Mouse (Mus musculus) T-helper 2 cell (primary cell): ENCODE results near the gene Nme4.
"Not testable (repeated sequence)": the region's sequence is repeated elsewhere in the genome, so short reads cannot be mapped to it uniquely, and the experiment has no call there.

Experiments
- in situ Hi-C: fragments of 300-600 bp; cut with MboI, MseI; formaldehyde crosslinking; loops from one replicate; pipeline ENCODE4 v1.15.1; 2025; ENCODE audit warnings: high pct_unique_total_duplicates

Nme4 gene

DNA sequence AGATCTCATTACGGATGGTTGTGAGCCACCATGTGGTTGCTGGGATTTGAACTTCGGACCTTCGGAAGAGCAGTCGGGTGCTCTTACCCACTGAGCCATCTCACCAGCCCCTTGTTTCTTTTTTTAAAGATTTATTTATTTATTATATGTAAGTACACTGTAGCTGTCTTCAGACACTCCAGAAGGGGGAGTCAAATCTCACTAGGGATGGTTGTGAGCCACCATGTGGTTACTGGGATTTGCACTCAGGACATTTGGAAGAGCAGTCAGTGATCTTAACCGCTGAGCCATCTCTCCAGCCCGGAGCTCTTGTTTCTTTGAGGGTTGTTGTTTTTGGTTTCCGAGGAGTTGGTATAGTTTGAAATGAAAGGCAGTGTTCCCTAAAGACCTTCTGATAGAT, 19.1 kb upstream of the Nme4 start:
- in situ Hi-C loops, result not testable (repeated sequence)

DNA sequence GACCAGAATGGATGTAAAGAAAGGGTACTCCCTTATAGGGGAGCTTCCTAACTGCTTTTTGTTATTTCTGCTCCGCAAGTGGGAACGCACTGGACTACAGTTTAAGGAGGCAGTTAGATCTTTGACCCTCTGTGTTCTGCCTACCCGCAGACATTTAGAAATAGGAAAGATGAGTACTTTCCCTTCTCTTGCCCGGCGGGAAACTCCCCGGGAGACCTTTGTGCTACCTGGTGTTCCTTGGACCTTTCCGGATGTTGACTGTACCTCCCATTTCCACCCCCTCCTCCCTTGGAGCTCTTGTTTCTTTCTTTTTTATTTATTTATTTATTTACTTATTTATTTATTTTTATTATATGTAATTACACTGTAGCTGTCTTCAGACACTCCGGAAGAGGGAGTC, 18.7 kb upstream of the Nme4 start:
- in situ Hi-C loops, result no loop called here

DNA sequence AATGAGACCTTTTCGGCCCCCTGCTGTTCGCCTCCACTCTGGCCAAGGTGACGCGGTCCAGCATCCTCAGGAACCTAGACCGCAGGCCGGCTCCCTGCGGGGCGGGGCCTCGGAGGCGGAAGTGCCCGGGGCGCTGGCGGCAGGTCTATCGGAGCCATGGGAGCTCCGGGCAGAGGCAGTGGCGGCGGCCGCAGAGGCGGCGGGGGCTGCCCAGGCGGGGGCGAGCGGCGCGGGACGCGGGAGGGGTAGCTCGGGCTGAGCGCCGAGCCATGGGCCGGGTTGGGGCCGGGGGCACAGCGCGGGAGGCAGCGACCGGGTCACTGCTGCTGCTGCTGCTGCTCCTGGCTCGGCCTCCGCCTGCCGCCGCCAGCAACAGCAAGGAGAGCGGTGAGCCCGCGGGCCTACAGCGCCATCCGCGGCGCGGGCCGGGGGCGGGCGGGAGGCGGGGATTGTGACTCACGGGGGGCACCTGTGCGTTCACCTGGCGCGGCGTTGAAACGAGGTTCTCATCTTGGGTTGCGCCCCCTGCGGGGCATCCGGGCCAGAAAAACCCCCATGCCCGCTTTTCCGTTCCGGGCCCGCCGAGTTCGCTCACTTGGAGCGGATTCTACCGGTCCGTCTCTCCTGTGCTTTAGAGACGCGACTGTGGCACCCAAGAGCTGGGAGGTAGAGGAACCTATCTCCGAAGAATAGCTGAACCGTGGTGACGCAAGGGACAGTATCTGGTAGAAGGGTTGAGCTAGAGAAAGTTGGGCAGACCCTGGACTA, 18.0 kb upstream of the Nme4 start, which contains the start of gene Tmem8:
Tmem8 (plus strand) TSS at position 119 of the 768 bp plus-strand sequence.
- in situ Hi-C loops, result no loop called here

DNA sequence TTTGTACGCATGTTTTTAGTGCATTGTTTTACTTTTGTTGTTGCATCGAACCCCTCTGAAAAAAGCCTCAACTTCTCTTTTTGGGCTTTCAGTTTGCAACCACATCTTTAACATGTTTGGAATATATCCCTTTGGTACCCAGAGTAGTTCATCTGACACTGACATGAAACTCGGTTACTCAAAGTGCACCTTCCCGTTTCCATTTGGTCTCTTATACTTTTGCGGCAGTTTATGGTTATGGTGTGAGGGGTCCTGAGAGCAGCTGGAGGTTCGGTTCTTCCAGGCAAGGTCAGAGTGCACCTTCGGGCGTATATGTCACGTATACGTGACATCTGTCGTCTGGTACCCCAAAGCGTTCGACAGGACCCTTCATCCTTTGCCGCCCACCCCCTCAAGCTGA, 17.3 kb upstream of the Nme4 start:
- in situ Hi-C loops, result no loop called here

DNA sequence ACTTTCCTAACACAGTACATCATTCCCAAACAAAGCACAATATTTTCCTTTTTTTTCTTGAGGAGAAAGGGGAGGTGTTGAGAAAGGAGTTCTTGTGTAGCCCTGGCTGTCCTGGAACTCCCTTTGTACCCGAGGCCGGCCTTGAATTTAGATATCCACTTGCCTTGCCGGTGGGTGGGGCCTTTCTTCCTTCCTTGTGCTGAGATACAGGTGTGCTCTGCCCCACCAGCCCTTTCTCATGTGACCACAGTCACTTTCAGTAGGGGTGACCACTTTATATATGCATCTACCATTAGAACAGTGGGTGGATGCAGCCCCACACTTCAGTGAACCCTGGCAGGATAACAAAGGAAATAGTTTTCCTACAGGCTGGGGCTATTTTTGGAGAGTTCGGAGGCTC, 16.3 kb upstream of the Nme4 start:
- in situ Hi-C loops, result no loop called here

DNA sequence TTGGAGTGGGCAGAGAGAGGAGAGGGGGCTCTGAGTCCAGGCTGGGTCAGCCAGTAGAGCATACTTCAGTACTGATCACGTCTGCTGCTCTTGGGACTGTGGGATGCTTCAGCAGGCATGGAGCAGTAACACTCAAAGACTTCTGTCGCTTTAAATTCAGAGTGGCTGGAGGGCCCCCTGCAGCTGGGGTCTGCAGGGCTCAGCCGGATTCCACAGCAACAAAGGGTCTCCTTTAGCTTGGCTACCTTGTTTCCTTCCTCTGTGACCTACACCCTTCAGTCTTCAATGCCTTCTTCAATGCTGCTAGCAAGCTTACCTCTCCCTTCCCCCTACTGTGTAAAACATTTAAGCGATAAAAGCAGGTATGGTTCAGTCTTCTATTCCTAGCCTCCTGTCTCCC, 15.6 kb upstream of the Nme4 start:
- in situ Hi-C loops, result no loop called here

DNA sequence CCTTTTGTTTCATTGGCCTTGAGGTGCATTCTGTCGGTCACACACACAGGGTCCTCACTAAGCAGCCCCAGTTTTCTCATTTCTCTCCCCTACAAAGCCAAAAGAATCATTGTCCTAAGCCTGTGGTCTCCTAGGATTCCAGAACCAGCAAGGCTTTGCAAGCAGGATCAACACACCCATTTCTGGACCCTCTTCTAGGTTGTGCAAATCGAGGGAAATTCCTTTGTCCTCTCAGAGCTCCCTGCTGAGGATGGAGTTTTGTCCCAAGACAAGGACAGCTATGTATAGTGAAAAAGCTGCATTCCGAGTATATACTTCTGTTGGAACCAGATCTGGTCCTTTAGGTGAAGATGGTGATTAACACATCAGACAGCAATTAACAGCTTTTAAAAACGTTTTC, 14.8 kb upstream of the Nme4 start:
- in situ Hi-C loops, result no loop called here

DNA sequence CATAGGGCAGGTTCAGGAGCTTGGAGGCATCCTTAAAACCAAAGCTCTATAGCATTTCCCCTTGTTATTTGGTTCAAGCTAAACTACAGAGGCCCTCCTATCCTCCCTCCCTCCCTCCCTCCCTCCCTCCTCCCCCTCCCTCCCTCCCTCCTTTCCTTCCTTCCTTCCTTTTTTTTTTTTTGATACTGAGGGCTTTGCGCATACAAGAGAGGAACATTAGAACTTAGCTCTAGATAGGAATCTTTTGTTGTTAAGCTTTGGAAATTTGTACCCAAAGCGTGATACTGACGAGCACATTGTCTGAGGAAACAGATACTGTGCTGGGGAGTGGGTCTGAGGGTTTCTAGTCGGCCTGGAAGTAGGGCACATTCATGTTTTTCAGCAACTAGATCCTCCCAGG, 10.2 kb upstream of the Nme4 start:
- in situ Hi-C loops, result no loop called here

DNA sequence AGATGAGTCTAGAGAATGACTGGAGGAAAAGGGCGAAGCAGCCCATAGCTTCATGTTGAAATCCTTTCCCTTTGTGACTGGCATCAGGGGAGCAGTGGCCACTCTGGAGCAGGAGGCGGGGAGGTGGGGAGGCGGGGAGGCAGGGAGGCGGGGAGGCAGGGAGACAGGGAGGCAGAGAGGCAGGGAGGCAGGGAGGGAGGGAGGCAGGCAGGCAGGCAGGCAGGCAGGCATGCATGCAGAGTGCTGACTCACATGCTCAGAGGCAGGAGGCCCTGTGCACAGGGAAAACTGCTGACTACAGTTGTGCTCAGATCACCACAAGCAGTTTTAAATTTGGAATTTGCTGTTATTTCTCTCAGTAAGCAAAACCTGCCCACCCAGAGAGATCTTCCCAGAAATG, 6.1 kb upstream of the Nme4 start:
- in situ Hi-C loops, result no loop called here

DNA sequence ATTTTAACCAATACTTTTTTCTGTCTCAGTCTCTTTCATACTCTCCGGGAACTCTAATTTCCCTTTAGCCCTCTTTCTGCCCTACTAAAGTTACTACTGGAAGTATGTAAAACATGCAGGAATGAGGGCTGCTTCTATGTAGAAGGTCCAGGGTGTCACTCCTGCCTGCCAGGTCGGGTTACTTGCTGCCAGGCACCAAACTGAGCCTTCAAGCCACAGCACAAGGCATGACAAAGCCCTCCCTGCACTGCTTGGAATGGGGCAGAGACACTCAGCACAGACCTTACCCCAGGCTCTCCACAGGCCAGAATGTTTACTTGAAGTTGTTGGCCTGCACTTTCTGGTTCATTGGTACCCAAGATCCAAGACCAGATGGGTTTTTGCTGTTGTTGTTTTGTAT, 4.8 kb upstream of the Nme4 start:
- in situ Hi-C loops, result no loop called here

DNA sequence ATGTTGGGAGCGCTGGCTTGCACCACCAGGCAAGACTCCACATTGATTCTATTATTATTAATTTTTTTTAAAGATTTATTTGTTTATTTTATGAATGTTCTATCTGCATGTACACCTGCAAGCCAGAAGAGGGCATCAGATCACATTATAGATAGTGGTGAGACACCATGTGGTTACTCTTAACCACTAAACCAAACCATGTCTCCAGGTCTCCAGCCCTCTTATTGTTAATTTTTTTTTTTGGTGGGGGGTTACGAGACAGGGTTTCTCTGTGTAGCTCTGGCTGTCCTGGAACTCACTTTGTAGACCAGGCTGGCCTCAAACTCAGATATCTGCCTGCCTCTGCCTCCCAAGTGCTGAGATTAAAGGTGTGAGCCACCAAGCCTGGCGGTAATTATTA, 3.9 kb upstream of the Nme4 start:
- in situ Hi-C loops, result not testable (repeated sequence)

DNA sequence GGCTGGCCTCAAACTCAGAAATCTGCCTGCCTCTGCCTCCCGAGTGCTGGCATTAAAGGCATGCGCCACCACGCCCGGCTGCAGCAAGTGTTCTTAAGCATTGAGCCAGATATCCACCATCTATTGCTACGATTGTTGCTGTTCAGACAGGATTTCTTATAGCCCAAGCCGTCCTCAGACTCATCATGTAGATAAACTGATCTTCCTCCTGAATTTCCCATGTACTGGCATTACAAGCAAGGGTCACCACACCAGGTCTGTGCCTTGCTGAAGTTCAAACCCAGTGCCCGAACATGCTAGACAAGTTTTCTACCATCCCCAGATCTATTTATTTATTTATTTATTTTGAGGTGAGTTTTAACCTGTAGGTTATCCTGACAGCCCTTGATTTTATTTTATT, 3.1 kb upstream of the Nme4 start:
- in situ Hi-C loops, result no loop called here

DNA sequence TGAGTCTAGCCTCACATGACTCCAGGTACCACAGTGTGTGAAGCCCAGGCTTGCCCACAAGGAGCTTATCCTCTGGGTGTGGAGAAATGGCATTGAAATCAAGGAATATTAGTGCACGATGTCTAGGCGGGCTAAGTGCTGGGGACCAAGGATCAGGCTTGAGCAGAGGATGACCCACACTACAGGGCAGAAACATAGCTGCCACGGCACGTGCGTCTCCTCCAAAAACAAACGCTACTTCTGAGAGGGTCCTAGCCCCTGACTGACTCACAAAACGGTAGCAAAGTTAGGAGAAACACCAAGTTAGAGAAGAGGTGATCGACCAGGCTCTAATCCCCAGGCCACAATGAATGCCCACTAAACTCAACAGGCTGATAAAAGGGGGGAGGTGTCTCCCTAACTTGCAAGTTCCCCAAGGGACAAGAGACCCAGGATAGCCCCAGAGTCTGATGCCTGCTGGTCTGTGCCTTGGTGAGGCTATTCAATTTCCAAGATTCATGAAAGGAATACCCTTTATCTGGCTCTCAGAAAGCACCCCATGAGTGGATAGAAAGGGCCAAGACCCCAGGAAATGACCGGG, 781 bp downstream of the Nme4 start:
- in situ Hi-C loops, result no loop called here

DNA sequence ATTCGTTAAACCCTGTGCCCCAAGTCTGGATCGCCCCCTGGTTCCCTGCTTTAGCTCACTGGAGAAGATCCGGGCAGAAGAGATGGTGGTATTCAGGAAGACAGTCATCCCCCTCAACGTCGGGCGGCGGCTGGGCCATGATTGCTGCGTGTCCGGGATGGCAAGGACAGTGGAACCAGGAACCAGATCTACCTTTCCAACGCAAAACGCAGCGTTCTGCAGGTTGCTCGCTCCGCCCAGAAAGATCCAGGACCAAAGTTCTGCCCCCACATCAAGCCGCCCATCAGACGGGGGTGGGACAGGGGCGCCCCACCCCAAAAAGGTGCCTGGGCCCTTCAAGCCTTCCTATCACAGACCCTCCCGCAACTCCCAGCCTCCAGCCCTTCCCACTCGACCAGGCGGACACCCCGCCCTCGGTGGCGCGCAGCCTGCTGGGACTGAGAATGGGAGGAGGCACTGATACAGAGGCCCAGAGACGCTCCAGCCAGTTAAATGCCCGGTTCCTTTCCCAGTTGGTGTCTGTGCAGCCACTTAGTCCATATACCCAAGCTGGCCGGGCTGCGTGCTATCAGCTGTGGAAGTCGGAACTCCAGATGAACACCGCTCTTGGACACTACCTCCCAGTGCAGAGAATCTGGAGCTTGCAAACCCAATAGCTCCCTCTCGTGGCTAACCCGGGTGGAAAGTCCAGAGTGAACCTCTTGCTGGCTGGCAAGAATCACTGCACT, 5.3 kb downstream of the Nme4 start, which contains the start of gene Decr2:
Decr2 (minus strand) TSS at position 433 of the 728 bp plus-strand sequence.
- in situ Hi-C loops, result no loop called here

DNA sequence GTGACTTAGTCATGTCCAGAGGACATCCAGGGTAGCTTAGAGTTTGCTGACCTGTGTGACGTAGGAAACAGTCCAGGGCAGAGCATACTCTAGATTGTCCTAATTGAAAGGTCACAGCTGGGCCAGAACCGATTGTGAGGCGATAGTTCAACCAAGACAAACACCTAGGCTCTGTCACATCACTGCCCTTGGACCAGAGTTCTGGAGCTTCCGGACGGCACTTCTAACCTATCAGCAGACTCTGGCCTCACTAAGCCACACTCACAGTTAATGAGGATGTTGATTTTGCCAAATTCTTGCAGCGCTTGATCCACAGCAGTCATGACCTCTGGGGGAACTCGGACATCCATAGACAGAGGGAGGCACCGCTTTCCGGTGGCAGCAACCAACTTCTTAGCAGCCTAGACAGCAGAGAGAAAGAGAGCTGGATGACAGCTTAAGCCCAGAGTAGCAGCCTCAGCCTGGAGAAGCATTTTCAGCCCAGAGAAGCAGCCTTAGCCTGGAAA, 8.3 kb downstream of the Nme4 start:
- in situ Hi-C loops, result no loop called here

DNA sequence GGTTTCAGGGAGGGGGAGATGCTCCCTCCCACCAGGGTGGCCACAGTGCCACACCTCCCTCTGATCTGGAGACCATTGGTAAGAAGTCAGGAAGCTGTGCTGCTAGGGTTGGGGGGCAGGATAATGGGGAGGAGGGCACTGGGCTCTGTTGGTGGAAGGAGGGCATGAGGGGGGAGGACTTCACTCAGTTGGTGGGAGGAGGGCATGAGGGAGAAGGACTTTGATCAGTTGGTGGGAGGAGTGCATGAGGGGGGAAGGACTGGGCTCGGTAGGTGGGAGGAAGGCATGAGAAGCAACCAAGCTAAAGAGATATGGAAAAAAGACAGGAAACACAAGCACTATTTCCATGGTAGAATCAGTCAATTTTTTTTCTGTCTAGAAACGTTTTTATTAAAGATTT, 14.5 kb downstream of the Nme4 start:
- in situ Hi-C loops, result no loop called here

DNA sequence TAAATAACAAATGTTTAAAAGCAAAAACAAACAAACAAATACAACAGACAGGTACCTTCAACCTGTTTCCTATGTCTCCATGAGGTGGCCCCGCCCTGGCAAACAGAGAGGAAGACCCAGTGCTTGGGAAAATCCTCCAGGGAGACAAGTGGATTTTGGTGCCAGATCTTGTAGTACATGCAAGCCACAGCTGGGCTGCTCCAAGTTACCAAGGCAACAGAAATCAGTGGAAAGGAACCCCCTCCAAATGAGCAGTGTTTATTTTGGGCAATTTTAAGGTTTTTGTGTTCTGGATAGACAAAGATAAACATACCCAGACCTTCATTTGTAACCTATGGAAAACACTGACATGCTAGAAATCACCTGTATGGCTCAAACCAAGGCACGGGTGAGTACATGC, 16.6 kb downstream of the Nme4 start:
- in situ Hi-C loops, result no loop called here

DNA sequence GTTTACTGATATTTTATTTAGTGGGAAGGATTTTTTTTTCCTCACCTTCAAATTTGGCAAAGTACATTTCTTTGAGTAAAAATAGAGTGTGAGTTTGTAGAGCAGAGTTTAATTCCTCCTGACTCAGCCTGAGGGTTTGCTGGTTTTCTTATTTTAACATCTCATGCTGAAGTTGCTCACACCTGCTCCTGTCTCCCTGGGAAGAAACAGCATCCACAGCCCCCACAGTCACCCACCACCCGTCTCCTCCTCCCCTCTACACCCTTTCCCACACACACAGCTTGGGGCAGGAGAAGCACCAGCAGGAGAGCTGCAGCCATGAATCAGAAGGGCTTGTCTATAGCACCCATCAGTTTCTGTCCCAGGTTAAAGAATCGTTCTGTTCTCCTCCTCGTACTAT, 20.2 kb downstream of the Nme4 start:
- in situ Hi-C loops, result no loop called here

DNA sequence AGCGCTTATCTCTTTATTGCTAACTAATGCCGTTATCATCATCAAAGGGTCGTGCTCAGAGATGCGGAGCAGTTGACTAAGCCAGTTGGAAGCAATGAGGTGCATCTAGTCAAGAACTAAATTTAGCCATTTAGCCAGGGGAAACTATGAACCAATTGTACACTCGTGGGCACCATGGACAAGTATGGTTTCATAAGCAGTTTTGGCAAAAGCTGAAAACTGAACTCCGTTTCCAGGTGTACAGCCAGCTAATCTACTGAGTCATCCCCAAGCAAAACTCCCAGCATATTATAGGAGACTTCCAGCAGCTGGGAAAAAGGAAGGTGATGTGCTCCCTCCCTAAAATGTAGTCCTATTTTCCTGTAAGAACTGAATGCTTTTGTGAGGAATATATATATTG, 25.3 kb downstream of the Nme4 start:
- in situ Hi-C loops, result no loop called here

DNA sequence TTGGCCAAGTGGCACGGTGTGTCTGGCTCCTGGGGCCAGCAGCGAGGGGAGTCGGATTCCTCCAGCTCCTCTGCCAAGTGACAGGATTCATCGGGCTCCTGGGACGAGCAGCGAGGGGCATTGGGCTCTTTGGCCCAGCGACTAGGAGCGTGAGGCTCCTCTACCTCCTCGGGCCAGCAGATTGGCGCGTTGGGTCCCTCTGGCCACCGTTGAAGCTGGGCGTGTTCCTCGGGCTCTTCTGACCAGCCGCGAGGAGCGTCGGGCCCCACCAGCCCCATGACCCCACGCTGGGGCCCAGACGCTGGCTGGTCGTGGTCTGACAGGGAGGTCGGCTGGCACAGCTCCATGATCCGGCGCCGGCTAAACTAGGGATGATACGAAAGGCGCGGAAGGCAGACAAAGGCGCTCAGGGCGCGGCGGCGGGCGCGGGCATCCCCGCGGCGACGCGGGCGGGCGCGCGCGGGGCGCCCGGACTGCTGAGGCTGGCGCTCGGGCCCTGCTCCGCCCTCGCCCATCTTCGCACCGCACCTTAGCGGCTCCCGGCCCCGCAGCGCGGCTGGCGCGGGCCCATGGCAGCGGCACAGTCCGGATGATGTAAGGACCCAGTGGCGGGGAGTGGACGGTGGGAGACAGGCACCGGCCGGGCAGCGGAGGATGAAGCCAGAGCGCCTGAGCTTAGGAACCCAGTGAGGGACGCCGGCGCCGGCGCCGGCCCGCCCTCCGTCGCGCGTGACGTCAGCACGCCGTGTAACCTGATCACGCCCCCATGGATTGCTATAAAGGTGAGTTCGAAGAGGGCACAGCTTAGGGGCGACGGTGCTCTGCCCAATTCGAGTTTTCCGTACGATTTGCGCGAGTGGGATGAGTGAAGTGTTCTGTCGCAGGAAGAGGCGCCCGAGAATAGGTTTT, 26.3 kb downstream of the Nme4 start, which contains the start of gene Rab11fip3:
Rab11fip3 (minus strand) TSS at position 725 of the 909 bp plus-strand sequence.
- in situ Hi-C loops, result no loop called here

DNA sequence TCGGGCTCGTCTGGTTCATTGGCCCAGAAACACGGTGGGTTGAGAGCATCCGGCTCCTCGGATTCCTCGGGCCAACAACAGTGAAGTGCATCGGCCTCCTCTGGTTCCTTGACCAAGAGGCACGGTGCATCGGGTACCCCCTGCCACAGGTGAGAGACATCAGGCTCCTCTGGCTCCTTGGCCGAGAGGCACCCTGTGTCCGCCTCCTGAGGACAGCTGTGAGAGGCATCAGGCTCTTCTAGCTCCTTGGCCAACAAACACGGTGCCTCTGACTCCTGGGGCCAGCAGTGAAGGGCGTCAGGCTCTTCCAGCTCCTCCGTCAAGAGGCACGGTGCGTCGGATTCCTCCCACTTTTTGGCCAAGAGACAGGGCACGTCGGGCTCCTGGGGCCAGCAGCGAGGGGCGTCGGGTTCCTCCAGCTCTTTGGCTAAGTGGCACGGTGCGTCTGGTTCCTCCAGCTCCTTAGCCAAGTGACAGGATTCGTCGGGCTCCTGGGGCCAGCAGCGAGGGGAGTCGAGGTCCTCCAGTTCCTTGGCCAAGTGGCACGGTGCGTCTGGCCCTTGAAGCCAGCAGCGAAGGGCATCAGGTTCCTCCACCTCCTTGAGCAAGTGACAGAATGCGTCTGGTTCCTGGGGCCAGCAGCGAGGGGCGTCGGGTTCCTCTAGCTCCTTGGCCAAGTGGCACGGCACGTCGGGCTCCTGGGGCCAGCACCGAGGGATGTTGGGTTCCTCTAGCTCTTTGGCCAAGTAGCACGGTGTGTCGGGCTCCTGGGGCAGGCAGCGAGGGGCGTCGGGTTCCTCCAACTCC, 27.2 kb downstream of the Nme4 start:
- in situ Hi-C loops, result no loop called here
